Mouse (Mus musculus): ENCODE measurements around the gene Sdc1.

- TF ChIP-seq CTCF (conservative IDR thresholded peaks at IDR 0.05; ENCODE audit: low read length) (no peak), POU5F1 (IDR thresholded peaks at IDR 0.05; ENCODE audit: borderline replicate concordance, low read length) (no peak), NANOG (IDR thresholded peaks at IDR 0.05; ENCODE audit: borderline replicate concordance, low read length) (no peak)
Measured at GRCm38 (mm10) chr12:8811441-8811871, 40.3 kb downstream of the Sdc1 start.
